8 mouse cellular contexts compared by ENCODE assay signal in the genomic region with DNA sequence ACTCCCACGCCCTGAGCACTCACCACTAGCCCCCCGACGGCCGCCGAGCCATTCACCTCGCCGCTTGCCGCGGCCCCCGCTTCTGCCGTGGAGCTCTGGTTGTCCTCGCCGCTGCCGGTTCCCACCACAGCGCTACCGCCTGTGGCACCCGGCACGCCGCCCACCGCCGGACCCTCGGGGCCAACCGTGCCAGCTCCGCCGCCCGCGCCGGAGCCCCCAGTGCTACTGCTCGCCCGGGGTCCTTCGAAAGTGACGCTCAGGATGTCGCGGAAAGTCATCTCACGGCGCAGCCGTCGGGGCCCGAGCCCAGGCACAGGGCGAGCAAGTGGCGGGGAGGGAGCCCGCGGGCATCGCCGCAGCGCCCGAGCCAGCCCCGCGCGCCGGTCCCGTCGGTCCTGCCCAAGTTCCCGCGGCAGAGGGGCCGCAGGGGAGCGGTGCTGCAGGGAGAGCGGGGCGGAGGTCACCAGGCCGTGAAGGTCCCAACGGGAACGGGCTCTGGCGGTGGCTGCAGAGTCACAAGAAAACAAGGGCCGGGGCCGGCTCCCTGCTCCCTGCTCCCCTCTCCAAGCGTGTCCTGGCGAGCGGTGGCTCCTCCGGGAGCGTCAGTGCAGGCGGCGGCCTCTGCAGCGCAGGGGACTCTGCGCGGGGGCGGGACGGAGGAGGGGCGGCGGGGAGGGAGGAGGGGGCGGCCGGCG. TPM values are rescaled to one million over a fixed set of nuclear protein-coding genes. Genes with fewer than 3 reads are reported as not detected.
DNase-seq lines count a peak whose midpoint lies in the region.

A gene (minus strand): TSS at position 393 of the 695 bp plus-strand sequence.

- peak; percentile 39 for DNase-seq in ovary, postnatal 36 days (ENCODE audit: low spot score)
- DNase-seq in ovary, adult 18-20 months (ENCODE audit: low spot score) = no peak
- DNase-seq in embryo, embryonic 9.5 days (ENCODE audit: extremely low spot score) = peak; percentile 65
- DNase-seq in heart, postnatal 36 days = peak; percentile 22 to 48
- no peak for DNase-seq in left cerebral cortex, postnatal 14 days (ENCODE audit: low spot score in 2 of 2)
- peak; percentile 75 for DNase-seq in neural tube, embryonic 10.5 days (ENCODE audit: extremely low spot score, low spot score)
- DNase-seq in urinary bladder, postnatal 25 days (ENCODE audit: low spot score) = no peak
- no peak for DNase-seq in MN1 (ENCODE audit: low spot score)

- intact Hi-C loops in heart, postnatal 36 days (cut with DNase I) = loop anchor here (1.0 to 5.0 kb wide), 3 partner anchors 209 to 385 kb away; no protein-coding TSS in a partner anchor
- intact Hi-C loops in left cerebral cortex, postnatal 14 days (cut with DNase I) = loop anchor here (2.0 to 5.0 kb wide), 3 partner anchors 100 to 251 kb away; no protein-coding TSS in a partner anchor

RNA-seq across cellular contexts. Expression of the gene that starts here (rescaled TPM):
- total RNA-seq in heart, postnatal 36 days (2021) = 1 to 10 TPM; 3.3 to 3.8 TPM
- 10 to 100 TPM; 43.4 to 46.9 TPM for total RNA-seq in left cerebral cortex, postnatal 14 days (2021)

Comparison
In these comparisons a context has a peak if more than half of its experiments do, and no peak if none do; other contexts are left out.
1. RNA of the gene that starts here (total RNA-seq): 43.4 to 46.9 TPM in left cerebral cortex, postnatal 14 days; 3.3 to 3.8 TPM in heart, postnatal 36 days; every median in the first group is over 4 times any median in the second.
2. DNase-seq: peak in ovary, postnatal 36 days (single experiment), embryo, embryonic 9.5 days (single experiment), heart, postnatal 36 days (2 of 2) and neural tube, embryonic 10.5 days (single experiment); none in ovary, adult 18-20 months (single experiment), left cerebral cortex, postnatal 14 days (0 of 2), urinary bladder, postnatal 25 days (single experiment) and MN1 (single experiment).